Mouse (Mus musculus) heart, embryonic 15.5 days (tissue): ENCODE results near the gene Trim54. TPM values are rescaled to one million over a fixed set of nuclear protein-coding genes. Genes with fewer than 3 reads are reported as not detected.

Experiments
- ATAC-seq: fragments of 200-750 bp; cut with Nextera tagmentation; replicated peaks from 2 replicates; pipeline ENCODE4 v1.8.0; 2017; ENCODE audit warnings: low read depth, moderate TSS enrichment; ENCODE audit not compliant: insufficient number of reproducible peaks, insufficient read depth, low FRiP score
- H3K27ac ChIP-seq: fragments of 300-500 bp; sonication (generic); 2 replicates; pipeline ENCODE4 v1.5.1; 2015; ENCODE audit warnings: mild to moderate bottlenecking, inconsistent platforms
- H3K27me3 ChIP-seq: fragments of 300-500 bp; sonication (generic); 2 replicates; pipeline ENCODE4 v1.6.1; 2015; ENCODE audit warnings: inconsistent platforms
- H3K36me3 ChIP-seq: fragments of 300-500 bp; sonication (generic); 2 replicates; pipeline ENCODE4 v1.6.1; 2015; ENCODE audit warnings: mild to moderate bottlenecking, inconsistent platforms
- H3K4me1 ChIP-seq: fragments of 300-500 bp; sonication (generic); replicated peaks from 2 replicates; pipeline ENCODE4 v1.6.1; 2015; ENCODE audit warnings: inconsistent platforms
- H3K4me2 ChIP-seq: fragments of 300-500 bp; sonication (generic); 2 replicates; pipeline ENCODE4 v1.6.1; 2015; ENCODE audit warnings: inconsistent platforms, mild to moderate bottlenecking, moderate library complexity
- H3K4me3 ChIP-seq: fragments of 300-500 bp; sonication (generic); 2 replicates; pipeline ENCODE4 v1.5.1; 2015; ENCODE audit warnings: mild to moderate bottlenecking, inconsistent platforms
- H3K9ac ChIP-seq: fragments of 300-500 bp; sonication (generic); 2 replicates; pipeline ENCODE4 v1.6.1; 2015; ENCODE audit warnings: mild to moderate bottlenecking, inconsistent platforms
- H3K9me3 ChIP-seq: fragments of 300-500 bp; sonication (generic); replicated peaks from 2 replicates; pipeline ENCODE4 v1.6.1; 2016; ENCODE audit warnings: inconsistent platforms
- WGBS: fragments of 180-500 bp; shearing (Covaris S2); methylation state at CpG from one replicate; pipeline ENCODE4 v1.1.7; 2015; ENCODE audit warnings: mixed read lengths; 5-methylcytosine and 5-hydroxymethylcytosine counted together
- polyA plus RNA-seq: library from polyadenylated mRNA; unstranded; fragments of >200 nt; fragmentation: Nextera tagmentation; extraction: Ambion mirVana; gene quantifications from 2 replicates; pipeline ENCODE4 v1.2.1, GENCODE M21; 2015

Trim54 gene
- polyA plus RNA-seq, 1 experiment from 2014 or later, result 8.0 TPM

DNA sequence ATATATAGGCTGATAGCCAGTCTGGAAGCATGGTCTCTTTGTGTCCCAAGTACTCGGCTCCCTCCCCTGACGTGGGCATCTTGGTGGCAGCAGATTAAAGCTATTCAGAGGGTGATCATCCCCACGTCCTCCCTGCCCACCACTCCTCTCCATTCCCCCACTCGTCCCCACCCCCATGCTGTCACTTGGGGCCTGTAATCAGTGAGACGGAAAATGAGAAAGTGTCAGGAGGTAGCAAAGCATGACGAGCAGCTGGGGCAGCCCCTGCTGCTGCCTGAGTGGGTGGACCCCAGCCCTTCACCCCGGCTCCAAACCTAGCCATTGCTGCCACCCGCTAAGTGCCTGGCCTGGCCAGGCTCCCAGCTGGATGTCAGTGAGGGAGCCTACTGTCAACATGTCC lies 32.6 kb upstream of the Trim54 start:
- Histone ChIP-seq H3K9me3 (no peaks in the 10 kb centered on the region), H3K9ac (no peak overlapping the region), H3K36me3 (no peaks in the 10 kb centered on the region), H3K27ac (peak overlapping the region; percentile 31; the same call in 1 of the 2 replicates), H3K4me1 (peaks cover 29% of the 10 kb centered on the region), H3K4me3 (0 out of 2 replicates have a peak overlapping the region, but pooled peaks have one; percentile 4), H3K27me3 (peaks cover 26% of the 10 kb centered on the region), H3K4me2 (peak overlapping the region; percentile 52)
- no peak; the same call in 1 of the 2 replicates for ATAC-seq
- WGBS, result 8% methylated on average over 8 of the region's 8 CpGs

DNA sequence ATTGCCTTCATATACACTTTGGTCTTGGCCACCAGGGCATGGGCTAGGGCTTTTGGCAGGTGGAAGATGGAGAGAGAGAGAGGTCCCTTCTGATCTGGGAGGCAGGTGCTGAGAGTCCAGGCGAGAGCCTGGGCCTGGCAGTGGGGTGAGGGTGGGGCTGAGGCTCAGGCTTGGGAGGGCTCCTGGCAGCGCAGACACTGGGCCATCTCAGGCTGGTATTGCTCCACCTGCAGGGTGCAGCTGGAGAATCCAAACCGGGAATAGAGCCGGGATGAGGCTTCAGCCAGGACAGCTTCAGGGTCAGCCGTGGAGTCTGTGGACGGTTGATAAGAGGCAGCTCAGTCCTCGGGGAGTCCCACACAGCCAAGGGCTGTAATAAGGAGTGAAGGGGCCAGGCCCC lies 29.9 kb upstream of the Trim54 start:
- Histone ChIP-seq H3K4me2 (no peak overlapping the region), H3K4me1 (peaks cover 23% of the 10 kb centered on the region), H3K36me3 (no peaks in the 10 kb centered on the region), H3K27ac (no peak overlapping the region), H3K9ac (no peak overlapping the region), H3K27me3 (peaks cover 52% of the 10 kb centered on the region), H3K9me3 (no peaks in the 10 kb centered on the region), H3K4me3 (no peak overlapping the region)
- no peak for ATAC-seq
- WGBS, result 18% methylated on average over 7 of the region's 7 CpGs

DNA sequence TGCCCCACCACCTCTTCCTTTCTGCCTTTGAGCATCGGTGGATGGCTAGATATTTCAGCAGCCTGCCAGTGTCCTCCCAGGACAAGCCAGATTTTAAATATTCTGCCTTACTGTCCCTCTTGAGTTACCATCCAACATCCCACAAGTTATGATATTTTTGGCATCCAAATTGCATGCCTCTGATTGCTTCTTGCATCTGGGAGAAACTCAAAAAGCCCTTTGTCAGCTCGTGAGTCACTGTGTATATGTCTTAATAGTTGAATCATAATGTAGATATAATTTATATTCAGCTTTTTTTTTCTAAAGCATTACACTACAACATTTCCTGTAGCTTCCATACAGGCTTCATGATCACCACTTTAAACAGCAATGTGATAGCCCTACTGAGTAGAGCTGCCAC lies 29.4 kb upstream of the Trim54 start:
- Histone ChIP-seq H3K36me3 (no peaks in the 10 kb centered on the region), H3K4me3 (no peak overlapping the region), H3K9me3 (no peaks in the 10 kb centered on the region), H3K27me3 (peaks cover 57% of the 10 kb centered on the region), H3K4me1 (peaks cover 22% of the 10 kb centered on the region), H3K9ac (no peak overlapping the region), H3K27ac (no peak overlapping the region), H3K4me2 (no peak overlapping the region)
- ATAC-seq, result no peak
- WGBS, result 56% methylated on average over 2 of the region's 2 CpGs

DNA sequence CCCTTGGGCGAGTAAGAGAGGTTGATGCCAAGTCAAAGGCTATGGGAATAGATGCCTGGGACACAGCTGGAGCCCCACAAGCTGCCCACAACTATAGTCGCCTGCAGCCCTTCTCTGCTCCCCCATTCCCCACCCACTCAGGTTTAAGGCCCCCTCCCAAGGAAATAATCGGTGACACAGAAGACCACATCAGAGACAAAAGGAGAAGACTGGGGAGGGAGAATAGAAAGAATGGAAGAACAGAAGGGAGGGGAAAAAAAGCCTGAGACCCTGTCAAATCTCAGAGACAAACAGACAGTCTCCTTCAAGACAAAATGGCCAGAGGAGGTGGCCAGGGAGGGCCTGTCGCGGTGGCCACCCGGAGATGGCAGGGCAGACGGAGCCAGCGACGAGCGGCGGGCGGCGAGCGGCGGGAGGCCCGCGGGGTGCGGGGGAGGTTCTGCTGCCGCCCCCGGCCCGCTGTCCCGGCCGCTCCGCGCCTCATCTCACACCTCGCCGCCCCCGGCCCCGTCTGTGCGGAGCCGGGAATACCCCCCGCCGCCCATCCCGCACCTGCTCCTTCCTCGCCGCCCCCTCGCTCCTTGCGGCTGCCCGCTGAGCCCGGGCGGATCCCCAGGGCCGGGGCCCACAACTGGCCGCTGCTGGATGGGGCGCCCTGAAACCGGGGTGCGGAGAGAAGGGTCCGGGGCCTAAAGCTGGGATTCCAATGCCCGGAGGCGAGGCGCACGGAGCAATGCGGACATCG lies 24.1 kb upstream of the Trim54 start:
- Histone ChIP-seq H3K36me3 (no peaks in the 10 kb centered on the region), H3K27me3 (peaks cover 96% of the 10 kb centered on the region), H3K4me2 (peak overlapping the region; percentile 73), H3K4me1 (peaks cover 35% of the 10 kb centered on the region), H3K9ac (0 out of 2 replicates have a peak overlapping the region, but pooled peaks have one; percentile 28), H3K4me3 (peak overlapping the region; percentile 45), H3K9me3 (no peaks in the 10 kb centered on the region), H3K27ac (no peak overlapping the region)
- no peak for ATAC-seq
- WGBS, result 5% methylated on average over 44 of the region's 53 CpGs

DNA sequence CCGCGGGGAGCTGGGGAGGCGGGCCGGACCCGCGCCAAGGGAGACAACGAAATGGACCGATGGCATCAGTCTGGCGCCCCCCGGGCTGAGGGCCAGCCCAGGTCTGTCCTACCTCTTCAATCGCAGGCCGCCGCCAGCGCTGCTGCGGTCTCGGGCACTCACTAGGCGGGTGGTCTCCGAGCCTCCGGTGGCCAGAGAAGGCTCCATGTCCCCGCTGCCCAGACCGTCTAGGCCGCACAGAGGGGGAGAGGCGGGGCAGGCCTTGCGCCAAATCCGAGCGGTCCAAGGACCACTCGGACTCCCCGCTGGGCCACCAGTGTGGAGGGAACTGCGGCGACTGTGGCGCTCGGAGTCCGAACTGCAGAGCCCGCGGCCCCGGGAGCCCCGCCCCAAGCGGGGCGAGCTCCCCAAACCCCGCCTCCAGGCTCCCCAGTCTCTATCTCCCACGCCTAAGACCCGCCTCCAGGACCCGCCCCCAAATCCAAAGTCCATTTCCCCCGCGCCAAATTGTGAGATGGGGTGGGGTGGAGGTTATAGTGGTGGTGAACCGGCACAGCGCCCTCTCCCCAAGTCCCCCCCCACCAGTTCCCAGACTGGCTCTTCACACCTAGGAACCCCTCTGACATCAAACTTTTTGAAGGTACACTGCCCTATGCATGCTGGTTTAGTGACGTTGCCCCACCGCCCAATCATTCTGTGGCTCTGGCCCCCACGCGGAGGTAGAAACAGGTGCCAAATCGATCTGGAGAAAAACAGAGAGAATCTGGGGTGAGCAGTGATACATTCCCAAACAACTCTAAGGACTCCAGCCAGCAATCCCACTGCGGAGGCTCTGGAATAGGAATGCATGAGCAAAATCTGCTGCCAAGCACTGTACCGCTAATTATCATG lies 23.1 kb upstream of the Trim54 start:
- Histone ChIP-seq H3K4me1 (peaks cover 35% of the 10 kb centered on the region), H3K4me2 (peak overlapping the region; percentile 73), H3K27ac (no peak overlapping the region), H3K9me3 (no peaks in the 10 kb centered on the region), H3K4me3 (peak overlapping the region; percentile 45), H3K36me3 (no peaks in the 10 kb centered on the region), H3K27me3 (peaks cover 98% of the 10 kb centered on the region), H3K9ac (peak overlapping the region; percentile 28; the same call in 1 of the 2 replicates)
- under 1% methylated on average over 54 of the region's 54 CpGs for WGBS
- ATAC-seq, result peak; percentile 20; the same call in 1 of the 2 replicates

DNA sequence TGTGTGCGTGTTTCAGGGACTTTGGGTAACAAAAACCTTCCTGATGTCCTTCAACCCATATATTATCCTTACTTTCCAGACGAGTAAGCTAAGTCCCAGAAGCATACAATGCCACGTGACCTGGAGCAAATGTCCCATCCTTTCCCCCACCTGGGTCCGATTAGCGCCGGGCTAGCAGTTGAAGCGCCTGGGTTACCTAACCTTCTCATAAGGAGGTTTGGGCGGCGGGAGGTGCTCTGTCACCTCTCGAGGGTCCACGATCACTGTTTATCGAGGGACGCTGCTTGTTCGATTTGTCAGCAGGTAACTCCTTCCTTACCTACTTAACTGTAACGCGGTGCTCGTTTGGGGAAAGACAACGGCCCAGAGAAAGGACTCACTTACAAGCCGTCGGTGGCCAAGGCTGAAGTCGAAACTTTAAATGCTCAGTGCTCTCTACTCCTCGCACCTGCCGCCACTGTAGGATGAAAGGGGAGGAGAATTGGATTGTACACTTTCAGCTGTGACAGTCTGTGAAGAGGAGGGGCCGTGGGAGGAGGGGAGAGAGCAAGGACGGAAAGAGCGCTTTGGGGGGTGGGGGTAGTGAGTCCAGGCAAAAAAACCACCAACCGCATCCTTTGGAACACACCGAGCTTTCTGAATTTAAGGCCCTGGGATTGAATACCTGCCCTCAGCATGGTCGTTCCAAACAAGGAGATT lies 22.3 kb upstream of the Trim54 start:
- peak overlapping the region; percentile 73 for H3K4me2 ChIP-seq
- peaks cover 93% of the 10 kb centered on the region for H3K27me3 ChIP-seq
- H3K9me3 ChIP-seq, result no peaks in the 10 kb centered on the region
- H3K27ac ChIP-seq, result no peak overlapping the region
- ATAC-seq, result no peak
- peaks cover 35% of the 10 kb centered on the region for H3K4me1 ChIP-seq
- H3K36me3 ChIP-seq, result no peaks in the 10 kb centered on the region
- peak overlapping the region; percentile 45 for H3K4me3 ChIP-seq
- 0 out of 2 replicates have a peak overlapping the region, but pooled peaks have one; percentile 33 for H3K9ac ChIP-seq
- WGBS, result 2% methylated on average over 29 of the region's 29 CpGs

DNA sequence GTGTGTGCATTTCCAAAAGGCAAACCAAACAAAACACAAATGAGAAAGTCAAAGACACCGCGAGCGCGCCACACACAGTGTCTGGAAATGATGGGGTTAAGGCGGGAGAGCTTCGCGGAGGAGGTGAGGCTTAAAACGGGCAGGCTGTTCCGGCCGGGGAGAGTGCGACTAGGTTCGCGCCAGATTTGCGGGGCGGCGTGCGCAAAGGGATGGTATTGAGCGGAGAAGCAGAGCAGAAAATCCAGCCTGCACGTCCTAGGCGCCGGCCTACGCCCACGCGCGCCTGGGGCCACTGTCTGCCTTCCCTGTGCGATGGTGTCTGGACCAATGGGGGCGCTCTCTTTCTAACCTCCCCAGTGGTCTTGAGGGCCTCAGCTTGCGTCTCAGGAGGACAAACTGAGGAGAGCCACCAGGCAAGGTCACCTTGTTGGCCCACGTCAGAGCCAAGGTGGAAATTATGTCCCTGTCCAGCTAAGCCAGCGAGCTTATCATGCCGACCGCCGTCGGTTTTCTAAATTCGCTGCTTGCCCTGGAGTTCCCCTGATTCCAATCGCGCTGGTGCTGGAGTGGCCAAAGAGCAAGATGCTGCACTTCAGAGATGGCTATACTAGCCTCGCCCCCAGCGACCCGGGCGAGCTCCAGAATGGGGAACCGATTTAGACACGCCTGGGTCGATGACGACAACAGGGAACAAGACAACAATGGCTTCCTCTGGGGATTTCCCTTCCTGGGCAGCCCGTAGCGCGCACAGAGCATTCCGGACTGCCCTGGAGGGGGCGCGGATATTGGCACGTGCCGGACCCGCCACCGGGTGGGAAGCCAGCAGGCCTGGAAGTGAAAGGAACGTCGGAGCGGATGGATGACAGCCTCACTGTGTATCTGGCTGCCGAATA lies 21.5 kb upstream of the Trim54 start:
- H3K36me3 ChIP-seq, result no peaks in the 10 kb centered on the region
- peak; percentile 71 for ATAC-seq
- H3K9me3 ChIP-seq, result no peaks in the 10 kb centered on the region
- peaks cover 35% of the 10 kb centered on the region for H3K4me1 ChIP-seq
- H3K4me3 ChIP-seq, result peak overlapping the region; percentile 45
- under 1% methylated on average over 59 of the region's 59 CpGs for WGBS
- H3K4me2 ChIP-seq, result peak overlapping the region; percentile 73
- H3K27ac ChIP-seq, result no peak overlapping the region
- peak overlapping the region; percentile 33; the same call in 1 of the 2 replicates for H3K9ac ChIP-seq
- peaks cover 85% of the 10 kb centered on the region for H3K27me3 ChIP-seq

DNA sequence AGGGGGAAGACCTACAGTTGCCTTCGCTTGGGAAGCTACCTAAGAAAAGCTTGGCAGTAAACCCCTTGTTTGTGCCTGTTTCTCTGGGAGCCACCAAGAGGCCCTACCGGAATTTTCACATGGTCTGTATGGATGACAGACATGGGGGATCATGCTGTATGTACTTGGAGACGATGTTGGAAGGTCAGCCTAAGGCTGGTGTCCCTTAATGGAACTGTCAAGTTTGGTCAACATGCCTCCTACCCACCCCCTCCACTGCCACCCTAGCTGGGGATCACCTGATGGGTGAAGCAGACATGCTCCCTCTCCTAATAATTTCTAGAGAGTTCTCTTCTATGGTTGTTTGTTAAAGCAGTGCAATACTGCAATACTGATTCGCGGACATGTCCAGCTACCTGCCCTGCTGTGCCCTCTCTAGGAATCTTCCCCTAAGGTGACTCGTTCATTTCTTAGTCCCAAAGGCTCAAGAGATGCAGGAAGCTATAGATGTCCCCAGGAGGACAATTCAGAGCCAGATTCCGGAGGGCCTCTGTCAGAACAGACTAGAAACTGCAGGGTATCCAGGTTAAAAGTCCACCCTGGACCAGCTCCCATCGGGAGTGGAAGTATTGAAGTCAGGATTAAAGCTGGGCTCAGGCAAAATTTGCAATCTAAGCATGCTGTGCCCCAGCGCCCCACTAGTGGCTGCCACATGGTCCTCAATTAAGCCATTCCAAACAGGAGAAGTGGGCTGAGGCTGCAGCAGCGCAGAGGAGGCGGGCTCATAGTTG lies 20.6 kb upstream of the Trim54 start:
- H3K4me2 ChIP-seq, result peak overlapping the region; percentile 73
- no peaks in the 10 kb centered on the region for H3K36me3 ChIP-seq
- H3K4me3 ChIP-seq, result peak overlapping the region; percentile 45
- H3K27me3 ChIP-seq, result peaks cover 76% of the 10 kb centered on the region
- peaks cover 35% of the 10 kb centered on the region for H3K4me1 ChIP-seq
- H3K27ac ChIP-seq, result no peak overlapping the region
- H3K9ac ChIP-seq, result no peak overlapping the region
- WGBS, result 26% methylated on average over 11 of the region's 11 CpGs
- no peak for ATAC-seq
- H3K9me3 ChIP-seq, result no peaks in the 10 kb centered on the region

DNA sequence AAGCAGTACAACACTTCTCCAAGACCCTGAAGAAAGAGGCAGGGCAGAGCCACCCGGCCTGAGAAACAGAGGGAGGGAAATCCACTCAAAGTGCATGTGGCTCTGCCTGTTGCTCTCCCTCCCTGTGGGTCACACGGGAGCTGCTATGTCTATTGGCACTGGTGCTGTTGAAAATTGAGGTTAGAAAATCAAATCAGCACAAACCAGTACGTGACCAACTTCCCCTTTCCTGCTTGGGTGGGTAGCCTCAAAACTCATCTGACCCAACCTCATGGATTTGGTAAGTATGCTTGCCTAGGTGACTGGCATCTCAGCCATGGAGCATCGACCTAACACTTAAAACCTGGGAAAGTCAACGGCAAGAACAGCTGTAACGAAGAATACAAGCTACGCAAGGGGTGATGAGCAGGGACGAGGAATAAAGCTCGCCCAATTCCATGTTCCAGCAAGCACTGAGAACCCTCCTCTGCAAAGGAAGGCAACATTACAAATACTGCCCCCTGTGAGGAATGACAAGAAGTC lies 10.6 kb upstream of the Trim54 start, which contains the start of gene Dnajc5g:
Gene Dnajc5g, plus strand, starts transcription at position 472 of the 522 bp plus-strand sequence.
- H3K36me3 ChIP-seq, result no peaks in the 10 kb centered on the region
- H3K4me1 ChIP-seq, result no peaks in the 10 kb centered on the region
- H3K9me3 ChIP-seq, result no peaks in the 10 kb centered on the region
- H3K4me2 ChIP-seq, result no peak within 1 kb of the TSS
- no peak for ATAC-seq
- H3K4me3 ChIP-seq, result no peak within 1 kb of the TSS
- no peak within 1 kb of the TSS for H3K27ac ChIP-seq
- H3K9ac ChIP-seq, result no peak within 1 kb of the TSS
- 0 out of 2 replicates have a peak, but pooled peaks cover 4% of the 10 kb centered on the region for H3K27me3 ChIP-seq
- WGBS, result 74% methylated on average over 9 of the region's 9 CpGs
